Mouse (Mus musculus) lung, adult 18-20 months (tissue): Measurements from ENCODE around the gene Cyp51.
A peak's percentile ranks its signal among the peaks of the same experiment; 100 is the strongest.
"Not testable (repeated sequence)": the region's sequence is repeated elsewhere in the genome, so short reads cannot be mapped to it uniquely, and the experiment has no call there.

Source experiments
- DNase-seq, 2 experiments: peaks; one replicate each; pipeline ENCODE4 v3.0.0; 2022; ENCODE audit warnings: mixed read lengths in 2 of 2

Cyp51 gene

GRCm38 (mm10) chr5:4104341-4105040, at the start of gene Cyp51:
Gene Cyp51 (minus strand): TSS chr5:4104746.
- DNase-seq, result peak; percentile 89 to 90

- DNase-seq, result no peak
Measured at GRCm38 (mm10) chr5:4112570-4113098, 8.1 kb upstream of the Cyp51 start.

- DNase-seq, result not testable (repeated sequence)
Measured at GRCm38 (mm10) chr5:4107056-4107455, 2.5 kb upstream of the Cyp51 start.

- no peak for DNase-seq
Measured at GRCm38 (mm10) chr5:4105651-4106186, 1.2 kb upstream of the Cyp51 start.

- peak; percentile 4 to 7 for DNase-seq
Measured at GRCm38 (mm10) chr5:4103626-4104340, 763 bp downstream of the Cyp51 start.

GRCm38 (mm10) chr5:4101770-4102169, 2.8 kb downstream of the Cyp51 start:
- DNase-seq, result no peak

GRCm38 (mm10) chr5:4101031-4101430, 3.5 kb downstream of the Cyp51 start:
- DNase-seq, result no peak

- DNase-seq, result no peak
Measured at GRCm38 (mm10) chr5:4094471-4094870, 10.1 kb downstream of the Cyp51 start.

GRCm38 (mm10) chr5:4088190-4088589, 16.4 kb downstream of the Cyp51 start:
- DNase-seq, result no peak

- DNase-seq, result no peak
Measured at GRCm38 (mm10) chr5:4086309-4086708, 18.2 kb downstream of the Cyp51 start.

- no peak for DNase-seq
Measured at GRCm38 (mm10) chr5:4084948-4085347, 19.6 kb downstream of the Cyp51 start.

- DNase-seq, result no peak
Measured at GRCm38 (mm10) chr5:4081513-4081912, 23.0 kb downstream of the Cyp51 start.

GRCm38 (mm10) chr5:4080861-4081260, 23.7 kb downstream of the Cyp51 start:
- no peak for DNase-seq

GRCm38 (mm10) chr5:4079086-4079485, 25.5 kb downstream of the Cyp51 start:
- DNase-seq, result no peak

GRCm38 (mm10) chr5:4067203-4067602, 37.3 kb downstream of the Cyp51 start:
- DNase-seq, result no peak

- DNase-seq, result no peak
Measured at GRCm38 (mm10) chr5:4066476-4067115, 38.0 kb downstream of the Cyp51 start.

- DNase-seq, result peak; percentile 3 to 9
Measured at GRCm38 (mm10) chr5:4060313-4060712, 44.2 kb downstream of the Cyp51 start.

GRCm38 (mm10) chr5:4040922-4041321, 63.6 kb downstream of the Cyp51 start:
- no peak for DNase-seq

GRCm38 (mm10) chr5:4040372-4040771, 64.2 kb downstream of the Cyp51 start:
- DNase-seq, result no peak

- no peak for DNase-seq
Measured at GRCm38 (mm10) chr5:4039351-4039750, 65.2 kb downstream of the Cyp51 start.

- no peak for DNase-seq
Measured at GRCm38 (mm10) chr5:4036686-4037085, 67.9 kb downstream of the Cyp51 start.

GRCm38 (mm10) chr5:4031846-4032245, 72.7 kb downstream of the Cyp51 start:
- DNase-seq, result no peak
